Mouse (Mus musculus): ENCODE measurements around the gene Cstf3. TPM values are rescaled to one million over a fixed set of nuclear protein-coding genes. Genes with fewer than 3 reads are reported as not detected.
"Not testable (repeated sequence)": the region's sequence is repeated elsewhere in the genome, so short reads cannot be mapped to it uniquely, and the experiment has no call there.

Cstf3 gene
- total and polyA plus RNA-seq, 3 experiments = 17.3 to 50.6 (median 50.3) TPM

DNA sequence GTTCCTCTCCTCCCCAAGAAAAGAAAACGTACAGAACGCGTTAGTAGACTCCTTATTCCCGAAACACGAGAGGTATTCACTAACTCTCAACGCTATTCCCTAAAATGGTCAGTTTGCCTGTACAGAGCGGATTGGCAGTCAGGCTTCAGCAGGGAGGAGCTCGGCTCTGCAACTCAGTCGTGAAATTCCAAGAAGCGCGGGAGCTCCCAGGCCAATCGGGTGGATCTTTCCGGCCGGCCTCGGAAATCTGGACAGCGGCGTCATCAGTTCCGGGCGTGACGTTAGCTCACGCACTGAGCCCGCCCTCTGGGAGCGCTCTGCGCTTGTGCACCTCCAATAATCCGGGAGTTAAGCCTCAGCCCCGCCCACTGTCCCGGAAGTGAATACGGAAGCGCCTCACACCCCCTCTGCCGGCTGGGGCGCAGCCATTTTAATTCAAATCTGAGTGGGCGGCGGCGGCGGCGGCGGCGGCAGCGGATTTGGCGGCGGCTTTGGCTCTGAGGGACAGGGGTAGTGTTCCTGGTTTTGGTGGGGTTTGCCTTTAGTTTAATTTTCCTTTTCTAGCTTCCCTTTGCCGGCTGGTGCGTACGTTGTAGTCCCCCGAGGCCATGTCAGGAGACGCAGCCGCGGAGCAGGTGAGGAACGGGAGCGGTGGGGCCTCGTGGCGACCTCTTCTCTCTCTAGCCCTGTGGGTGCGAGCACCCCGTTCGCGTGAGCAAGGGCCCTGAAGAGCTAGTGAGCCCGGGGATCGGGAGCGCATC, at the start of gene Cstf3 (continued):
- TF ChIP-seq USF2 (conservative IDR thresholded peaks at IDR 0.05; ENCODE audit: low read depth, low read length) (no peak), CTCF (conservative IDR thresholded peaks at IDR 0.05 in 1 of 2, IDR thresholded peaks at IDR 0.05 in 1 of 2; ENCODE audit: low read depth in 2 of 2, low read length in 2 of 2) (no peak)

DNA sequence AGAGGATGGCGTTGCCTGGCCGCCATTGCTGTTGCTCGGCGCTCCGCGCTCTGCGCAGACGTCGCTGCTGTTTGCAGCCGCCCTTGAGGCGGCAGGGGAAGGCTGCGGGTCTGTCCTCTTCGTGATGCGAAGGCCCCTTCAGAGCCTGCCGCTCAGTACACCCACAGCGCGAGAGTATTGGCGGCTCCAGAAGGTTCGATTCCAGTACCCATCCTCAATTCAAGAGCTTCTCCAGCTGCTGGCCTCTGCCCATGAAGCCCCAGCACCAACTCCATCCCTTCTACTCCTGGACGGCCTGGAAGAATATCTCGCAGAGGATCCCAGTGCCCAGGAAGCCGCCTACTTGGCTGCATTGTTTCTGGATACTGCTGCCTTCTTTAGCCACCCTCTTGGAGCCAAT, 33.6 kb upstream of the Cstf3 start:
- H3K9ac ChIP-seq (ENCODE audit: insufficient read depth, low read depth); H3K27ac ChIP-seq (ENCODE audit: insufficient read depth, low read depth); H3K4me3 ChIP-seq (replicated peaks in 1 of 3; ENCODE audit: low read depth in 2 of 3, low read length in 2 of 3, poor library complexity in 1 of 3); H3K27me3 ChIP-seq (replicated peaks); H3K4me2 ChIP-seq (ENCODE audit: insufficient read depth, low read depth, poor library complexity, severe bottlenecking); H3K36me3 ChIP-seq (replicated peaks in 1 of 2; ENCODE audit: control insufficient read depth in 1 of 2, insufficient read depth in 1 of 2, low read length in 1 of 2); H3K79me2 ChIP-seq (replicated peaks; ENCODE audit: control insufficient read depth, extremely low read depth, insufficient read depth, poor library complexity, severe bottlenecking); dilution Hi-C loops (cut with MboI; ENCODE audit: extremely low pct_ligation_motif_present, extremely low pct_unique_long_range_greater_than_20kb, low sequenced_read_pairs); in situ Hi-C loops (cut with MboI; ENCODE audit: low pct_ligation_motif_present, low pct_unique_long_range_greater_than_20kb, low sequenced_read_pairs); H3K9me3 ChIP-seq (replicated peaks; ENCODE audit: low read length); DNase-seq (ENCODE audit: extremely low read depth): not testable (repeated sequence)
- peaks cover 0 to 12% of the 10 kb centered on the region in 2 experiments; a peak in 2 of 4 replicates for H3K4me1 ChIP-seq (ENCODE audit: control insufficient read depth in 1 of 2, insufficient read depth in 2 of 2)

DNA sequence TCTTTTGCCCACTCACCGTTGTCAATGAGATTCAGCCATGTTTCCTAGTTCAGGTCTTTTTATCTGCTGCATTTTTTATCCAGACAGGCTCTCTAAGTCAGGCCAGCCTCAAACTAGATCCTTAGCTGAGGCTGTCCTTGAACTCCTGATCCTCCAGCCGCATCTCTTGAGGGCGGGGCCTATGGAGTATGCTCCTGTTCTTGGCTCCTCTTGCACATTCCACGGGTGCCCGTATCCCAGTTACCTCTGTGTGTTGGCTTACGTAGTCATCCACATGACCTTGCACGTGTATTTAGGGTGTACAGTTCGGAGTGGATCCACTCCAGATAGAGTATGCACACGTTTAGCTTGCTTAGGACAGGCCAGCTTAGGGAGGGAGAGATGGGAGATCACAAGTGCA, 32.6 kb upstream of the Cstf3 start:
- Histone ChIP-seq H3K36me3 (replicated peaks in 1 of 2; ENCODE audit: control insufficient read depth in 1 of 2, insufficient read depth in 1 of 2, low read length in 1 of 2) (peaks cover 0 to 8% of the 10 kb centered on the region in 2 experiments), H3K9me3 (replicated peaks; ENCODE audit: low read length) (no peaks in the 10 kb centered on the region), H3K4me3 (replicated peaks in 1 of 3; ENCODE audit: low read depth in 2 of 3, low read length in 2 of 3, poor library complexity in 1 of 3) (no peak overlapping the region), H3K27ac (ENCODE audit: insufficient read depth, low read depth) (no peak overlapping the region), H3K4me1 (ENCODE audit: control insufficient read depth in 1 of 2, insufficient read depth in 2 of 2) (peaks cover 0 to 16% of the 10 kb centered on the region in 2 experiments; a peak in 2 of 4 replicates), H3K4me2 (ENCODE audit: insufficient read depth, low read depth, poor library complexity, severe bottlenecking) (no peak overlapping the region), H3K9ac (ENCODE audit: insufficient read depth, low read depth) (no peak overlapping the region), H3K27me3 (replicated peaks) (no peaks in the 10 kb centered on the region), H3K79me2 (replicated peaks; ENCODE audit: control insufficient read depth, extremely low read depth, insufficient read depth, poor library complexity, severe bottlenecking) (peaks cover 8% of the 10 kb centered on the region)
- dilution Hi-C loops (cut with MboI; ENCODE audit: extremely low pct_ligation_motif_present, extremely low pct_unique_long_range_greater_than_20kb, low sequenced_read_pairs) = no loop called here
- in situ Hi-C loops (cut with MboI; ENCODE audit: low pct_ligation_motif_present, low pct_unique_long_range_greater_than_20kb, low sequenced_read_pairs) = no loop called here
- DNase-seq (ENCODE audit: extremely low read depth) = no peak
- TF ChIP-seq MAX (IDR thresholded peaks at IDR 0.05; ENCODE audit: low read length) (no peak), EP300 (IDR thresholded peaks at IDR 0.05; ENCODE audit: low read length) (no peak), E2F4 (IDR thresholded peaks at IDR 0.05; ENCODE audit: insufficient replicate concordance, low read depth, low read length) (no peak), NELFE (IDR thresholded peaks at IDR 0.05; ENCODE audit: low read depth, low read length) (no peak), ZNF384 (IDR thresholded peaks at IDR 0.05; ENCODE audit: low read depth, low read length) (no peak), JUN (IDR thresholded peaks at IDR 0.05; ENCODE audit: insufficient read depth, low read depth, low read length) (no peak), BHLHE40 (IDR thresholded peaks at IDR 0.05; ENCODE audit: low read depth, low read length) (no peak), KAT2A (IDR thresholded peaks at IDR 0.05; ENCODE audit: insufficient replicate concordance, low read length) (no peak), PAX5 (IDR thresholded peaks at IDR 0.05; ENCODE audit: low read length) (no peak), SMC3 (IDR thresholded peaks at IDR 0.05; ENCODE audit: low read depth, low read length) (no peak), ZKSCAN1 (IDR thresholded peaks at IDR 0.05; ENCODE audit: borderline replicate concordance, low read depth, low read length) (no peak), ZMIZ1 (IDR thresholded peaks at IDR 0.05; ENCODE audit: low read depth, low read length) (no peak), ZC3H11A (IDR thresholded peaks at IDR 0.05; ENCODE audit: low read depth, low read length) (no peak), RAD21 (IDR thresholded peaks at IDR 0.05; ENCODE audit: low read depth, low read length) (no peak), MYC (IDR thresholded peaks at IDR 0.05; ENCODE audit: low read depth, low read length) (no peak), ELF1 (IDR thresholded peaks at IDR 0.05; ENCODE audit: low read depth, low read length) (no peak), MAFK (IDR thresholded peaks at IDR 0.05; ENCODE audit: insufficient replicate concordance, low read length) (no peak), MAZ (IDR thresholded peaks at IDR 0.05; ENCODE audit: low read depth, low read length) (no peak), MXI1 (IDR thresholded peaks at IDR 0.05; ENCODE audit: low read depth, low read length) (no peak), JUND (conservative IDR thresholded peaks at IDR 0.05; ENCODE audit: low read depth, low read length) (no peak)
